Mouse (Mus musculus) hindbrain, embryonic 12.5 days (tissue): Measurements from ENCODE around the gene Cavin4. TPM values are rescaled to one million over a fixed set of nuclear protein-coding genes. Genes with fewer than 3 reads are reported as not detected.
A peak's percentile ranks its signal among the peaks of the same experiment; 100 is the strongest.
"Not testable (repeated sequence)": the region's sequence is repeated elsewhere in the genome, so short reads cannot be mapped to it uniquely, and the experiment has no call there.

Experiments used
- ATAC-seq: fragments of 200-750 bp; cut with Nextera tagmentation; 2 replicates; pipeline ENCODE4 v1.8.0; 2017; ENCODE audit warnings: moderate TSS enrichment; ENCODE audit not compliant: low FRiP score
- H3K27ac ChIP-seq: fragments of 300-500 bp; sonication (generic); 2 replicates; pipeline ENCODE4 v1.5.1; 2016; ENCODE audit warnings: mild to moderate bottlenecking
- H3K27me3 ChIP-seq: fragments of 300-500 bp; sonication (generic); 2 replicates; pipeline ENCODE4 v1.6.1; 2016; ENCODE audit warnings: mild to moderate bottlenecking
- H3K36me3 ChIP-seq: fragments of 300-500 bp; sonication (generic); 2 replicates; pipeline ENCODE4 v1.6.1; 2016; ENCODE audit warnings: mild to moderate bottlenecking
- H3K4me1 ChIP-seq: fragments of 300-500 bp; sonication (generic); 2 replicates; pipeline ENCODE4 v1.6.1; 2016
- H3K4me2 ChIP-seq: fragments of 300-500 bp; sonication (generic); replicated peaks from 2 replicates; pipeline ENCODE4 v1.6.1; 2016; ENCODE audit warnings: mild to moderate bottlenecking
- H3K4me3 ChIP-seq: fragments of 300-500 bp; sonication (generic); 2 replicates; pipeline ENCODE4 v1.5.1; 2016; ENCODE audit warnings: mild to moderate bottlenecking
- H3K9ac ChIP-seq: fragments of 300-500 bp; sonication (generic); 2 replicates; pipeline ENCODE4 v1.6.1; 2016; ENCODE audit warnings: mild to moderate bottlenecking, moderate library complexity
- H3K9me3 ChIP-seq: fragments of 300-500 bp; sonication (generic); replicated peaks from 2 replicates; pipeline ENCODE4 v1.6.1; 2016; ENCODE audit warnings: mild to moderate bottlenecking
- WGBS: fragments of 180-500 bp; shearing (Covaris S2); methylation state at CpG from one replicate; pipeline ENCODE4 v1.1.7; 2016; 5-methylcytosine and 5-hydroxymethylcytosine counted together
- polyA plus RNA-seq: library from polyadenylated mRNA; unstranded; fragments of >200 nt; fragmentation: Nextera tagmentation; extraction: Ambion mirVana; gene quantifications from 2 replicates; pipeline ENCODE4 v1.2.1, GENCODE M21; 2016

The Cavin4 gene
- polyA plus RNA-seq, 1 experiment from 2014 or later, result 2.6 TPM

DNA sequence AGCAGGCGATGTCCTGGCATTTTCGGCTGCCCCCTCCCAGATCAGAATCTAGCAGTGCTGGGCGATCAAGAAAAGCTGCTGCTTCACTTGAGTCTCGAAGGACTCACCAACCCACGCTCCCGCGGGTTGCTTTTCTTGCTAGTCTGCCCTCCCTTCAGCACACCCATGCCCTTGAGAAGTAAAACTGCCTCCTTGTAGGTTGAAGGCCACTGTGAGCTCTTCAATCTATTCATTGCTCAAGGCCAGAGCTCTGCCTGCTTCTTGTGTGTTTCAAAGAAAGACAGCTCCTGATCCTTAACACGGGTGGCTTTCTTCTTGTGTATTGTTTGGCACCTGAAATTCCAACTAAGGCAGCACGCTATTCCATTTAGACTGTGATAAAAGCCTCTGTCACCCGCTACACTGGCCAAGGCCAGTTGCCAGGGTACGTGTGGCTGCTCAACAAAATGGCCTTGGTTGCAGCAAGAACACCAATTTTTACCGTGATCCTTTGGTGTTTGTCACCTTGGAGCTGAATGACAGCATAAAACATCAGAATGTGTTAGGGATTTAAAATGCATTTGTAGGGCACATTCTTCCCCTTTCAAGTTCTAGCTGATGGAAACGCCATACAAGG is 13.4 kb downstream of the Cavin4 start:
- Histone ChIP-seq H3K36me3 (peaks cover 53% of the 10 kb centered on the region), H3K27me3 (no peaks in the 10 kb centered on the region), H3K4me3 (no peak overlapping the region), H3K9me3 (no peaks in the 10 kb centered on the region), H3K4me1 (no peaks in the 10 kb centered on the region), H3K4me2 (no peak overlapping the region), H3K27ac (no peak overlapping the region), H3K9ac (no peak overlapping the region)
- ATAC-seq, result no peak
- 89% methylated on average over 13 of the region's 13 CpGs for whole genome bisulfite sequencing

- Histone ChIP-seq H3K9me3 (no peaks in the 10 kb centered on the region), H3K27me3 (no peaks in the 10 kb centered on the region), H3K4me1 (no peaks in the 10 kb centered on the region), H3K4me2 (no peak overlapping the region), H3K4me3 (no peak overlapping the region), H3K36me3 (peaks cover 47% of the 10 kb centered on the region), H3K27ac (no peak overlapping the region), H3K9ac (no peak overlapping the region)
- no peak for ATAC-seq
- 93% methylated on average over 8 of the region's 8 CpGs for WGBS
Observed at GRCm38 (mm10) chr4:48677276-48677675, 14.0 kb downstream of the Cavin4 start.

DNA sequence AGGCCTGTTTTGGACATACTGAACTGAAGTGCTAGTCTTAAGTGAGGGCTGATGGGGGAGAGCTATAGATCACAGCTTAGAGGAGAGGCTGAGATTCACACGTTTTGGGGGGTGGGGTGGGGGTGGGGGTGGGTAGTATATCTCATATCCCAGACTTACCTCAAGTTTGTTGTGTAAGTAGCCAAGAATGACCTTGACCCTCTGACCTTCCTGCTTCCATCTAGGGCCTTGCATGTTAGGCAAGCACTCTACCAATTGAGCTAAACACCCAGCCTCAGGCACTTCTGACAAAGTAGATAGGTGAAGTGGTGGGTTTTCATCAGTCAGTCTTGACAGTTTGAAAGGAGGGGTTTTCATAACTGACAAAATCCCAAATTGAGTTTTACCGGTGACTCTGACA is 14.5 kb downstream of the Cavin4 start:
- 83% methylated on average over 2 of the region's 2 CpGs for WGBS

DNA sequence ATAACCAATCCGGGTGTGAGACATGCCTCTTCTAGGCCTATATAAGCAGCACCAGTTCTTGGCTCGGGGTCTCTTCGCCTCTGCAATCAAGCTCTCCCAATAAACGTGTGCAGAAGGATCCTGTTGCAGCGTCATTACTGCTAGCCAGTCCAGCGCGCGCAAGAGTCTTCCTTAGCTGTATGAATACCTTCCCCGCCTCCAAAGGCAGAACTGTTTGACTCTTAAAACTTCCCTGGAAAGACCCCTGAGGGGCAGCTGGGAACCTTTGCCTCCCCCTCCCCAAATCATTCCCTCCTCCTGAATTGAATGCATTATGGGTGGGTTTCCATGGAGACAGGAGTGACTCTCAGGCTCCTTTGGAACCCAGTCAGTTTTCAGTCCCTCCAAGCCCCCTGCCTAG is 15.5 kb downstream of the Cavin4 start:
- Histone ChIP-seq H3K9me3 (no peaks in the 10 kb centered on the region), H3K9ac (no peak overlapping the region), H3K4me1 (no peaks in the 10 kb centered on the region), H3K36me3 (peaks cover 33% of the 10 kb centered on the region), H3K4me3 (no peak overlapping the region), H3K27ac (no peak overlapping the region), H3K27me3 (no peaks in the 10 kb centered on the region), H3K4me2 (no peak overlapping the region)
- ATAC-seq, result no peak
- 94% methylated on average over 9 of the region's 9 CpGs for WGBS

More for the DNA sequence above, 14.5 kb downstream of the Cavin4 start:
- Histone ChIP-seq H3K9me3 (no peaks in the 10 kb centered on the region), H3K27ac (no peak overlapping the region), H3K27me3 (no peaks in the 10 kb centered on the region), H3K9ac (no peak overlapping the region), H3K4me1 (no peaks in the 10 kb centered on the region), H3K4me2 (no peak overlapping the region), H3K36me3 (peaks cover 42% of the 10 kb centered on the region), H3K4me3 (no peak overlapping the region)
- no peak for ATAC-seq

DNA sequence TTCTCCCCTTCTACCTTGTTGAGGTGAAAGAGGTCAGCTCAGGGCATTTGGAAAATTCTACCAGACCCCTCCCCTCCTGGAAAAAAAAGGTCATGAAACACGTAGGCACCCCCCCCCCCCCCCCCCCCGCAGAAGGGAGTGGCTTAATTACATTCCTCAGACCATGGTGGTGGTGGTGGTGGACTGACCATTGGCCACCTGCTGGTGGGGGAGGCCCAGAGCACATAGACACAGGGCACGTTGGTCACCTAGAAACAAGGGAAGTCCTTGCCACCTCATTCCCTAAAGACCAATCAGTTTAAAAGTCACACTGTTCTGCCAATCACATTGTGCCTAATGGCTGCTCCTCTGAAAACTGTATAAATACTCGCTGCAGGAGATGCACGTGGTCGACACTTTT is 16.4 kb downstream of the Cavin4 start:
- not testable (repeated sequence) for H3K4me1 ChIP-seq, H3K4me2 ChIP-seq, H3K4me3 ChIP-seq, H3K27me3 ChIP-seq, H3K27ac ChIP-seq, H3K9me3 ChIP-seq, H3K9ac ChIP-seq
- peak; percentile 20; the same call in 1 of the 2 replicates for ATAC-seq
- peaks cover 25% of the 10 kb centered on the region for H3K36me3 ChIP-seq
- 63% methylated on average over 6 of the region's 6 CpGs for WGBS

- Histone ChIP-seq H3K9ac (no peak overlapping the region), H3K4me3 (no peak overlapping the region), H3K27me3 (no peaks in the 10 kb centered on the region), H3K4me1 (no peaks in the 10 kb centered on the region), H3K9me3 (no peaks in the 10 kb centered on the region), H3K4me2 (no peak overlapping the region), H3K36me3 (peaks cover 20% of the 10 kb centered on the region), H3K27ac (no peak overlapping the region)
- WGBS, result 74% methylated on average over 7 of the region's 7 CpGs
- ATAC-seq, result 0 out of 2 replicates have a peak, but pooled peaks have one; percentile 5
Observed at GRCm38 (mm10) chr4:48680214-48680613, 16.9 kb downstream of the Cavin4 start.

DNA sequence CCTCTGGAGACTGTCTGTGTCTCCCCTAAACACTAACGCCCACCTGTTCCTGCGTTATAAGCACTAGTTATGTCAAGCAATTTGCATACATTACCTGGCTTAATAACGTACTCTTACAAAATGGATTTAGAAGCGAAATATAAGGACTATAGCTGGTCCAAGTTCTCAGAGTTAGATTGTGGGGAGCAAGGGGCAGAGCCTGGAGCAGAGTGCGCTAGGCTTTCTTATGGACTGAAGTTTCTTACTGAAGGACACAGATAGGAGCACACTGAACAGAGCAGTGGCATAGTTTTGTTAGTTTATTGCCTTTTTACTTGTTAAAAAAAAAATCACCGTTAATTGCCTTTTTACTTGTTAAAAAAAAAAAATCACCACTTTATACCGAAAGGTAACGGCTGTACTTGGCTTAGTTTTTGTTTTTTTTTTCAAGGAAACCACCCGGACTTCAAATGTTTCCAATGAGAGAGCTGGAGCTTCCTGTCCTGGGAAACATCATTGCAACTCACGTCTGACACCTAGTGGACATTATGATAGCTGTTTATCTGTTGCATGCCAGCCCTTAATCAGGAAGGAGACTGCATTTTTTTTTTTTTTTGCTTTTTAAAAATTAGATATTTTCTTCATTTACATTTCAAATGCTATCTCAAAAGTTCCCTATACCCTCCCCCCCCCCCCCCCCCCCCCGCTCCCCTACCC is 17.5 kb downstream of the Cavin4 start:
- ATAC-seq, result no peak
- Histone ChIP-seq H3K4me2 (no peak overlapping the region), H3K27ac (no peak overlapping the region), H3K27me3 (no peaks in the 10 kb centered on the region), H3K9ac (no peak overlapping the region), H3K36me3 (peaks cover 16% of the 10 kb centered on the region), H3K9me3 (no peaks in the 10 kb centered on the region), H3K4me1 (no peaks in the 10 kb centered on the region), H3K4me3 (no peak overlapping the region)
- WGBS, result 50% methylated on average over 10 of the region's 11 CpGs

GRCm38 (mm10) chr4:48683126-48683525 is 19.8 kb downstream of the Cavin4 start:
- 81% methylated on average over 8 of the region's 8 CpGs for WGBS

DNA sequence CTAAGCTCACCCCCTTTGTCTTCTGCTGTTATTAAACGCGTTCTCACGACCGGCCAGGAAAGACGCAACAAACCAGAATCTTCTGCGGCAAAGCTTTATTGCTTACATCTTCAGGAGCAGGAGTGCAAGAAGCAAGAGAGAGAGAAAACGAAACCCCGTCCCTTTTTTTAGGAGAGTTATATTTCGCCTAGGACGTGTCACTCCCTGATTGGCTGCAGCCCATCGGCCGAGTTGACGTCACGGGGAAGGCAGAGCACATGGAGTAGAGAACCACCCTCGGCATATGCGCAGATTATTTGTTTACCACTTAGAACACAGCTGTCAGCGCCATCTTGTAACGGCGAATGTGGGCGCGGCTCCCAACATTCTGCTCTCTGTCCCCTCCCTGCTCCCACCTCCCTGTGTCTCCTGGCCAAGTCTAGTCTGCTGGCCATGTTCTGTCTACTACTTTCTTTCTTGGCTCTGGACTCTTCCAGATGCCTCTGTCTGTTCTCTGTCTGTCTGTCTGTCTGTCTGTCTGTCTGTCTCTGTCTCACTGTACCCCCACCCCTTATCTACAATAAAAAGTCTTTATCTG is 20.4 kb downstream of the Cavin4 start:
- not testable (repeated sequence) for H3K27ac ChIP-seq, H3K4me2 ChIP-seq, H3K36me3 ChIP-seq, H3K9ac ChIP-seq, H3K27me3 ChIP-seq, ATAC-seq, H3K9me3 ChIP-seq, H3K4me1 ChIP-seq, H3K4me3 ChIP-seq
- 95% methylated on average over 18 of the region's 21 CpGs for WGBS

More at GRCm38 (mm10) chr4:48683126-48683525, 19.8 kb downstream of the Cavin4 start:
- Histone ChIP-seq H3K4me3 (no peak overlapping the region), H3K36me3 (no peaks in the 10 kb centered on the region), H3K27ac (no peak overlapping the region), H3K4me2 (no peak overlapping the region), H3K9ac (no peak overlapping the region), H3K9me3 (no peaks in the 10 kb centered on the region), H3K4me1 (no peaks in the 10 kb centered on the region), H3K27me3 (no peaks in the 10 kb centered on the region)
- ATAC-seq, result no peak

DNA sequence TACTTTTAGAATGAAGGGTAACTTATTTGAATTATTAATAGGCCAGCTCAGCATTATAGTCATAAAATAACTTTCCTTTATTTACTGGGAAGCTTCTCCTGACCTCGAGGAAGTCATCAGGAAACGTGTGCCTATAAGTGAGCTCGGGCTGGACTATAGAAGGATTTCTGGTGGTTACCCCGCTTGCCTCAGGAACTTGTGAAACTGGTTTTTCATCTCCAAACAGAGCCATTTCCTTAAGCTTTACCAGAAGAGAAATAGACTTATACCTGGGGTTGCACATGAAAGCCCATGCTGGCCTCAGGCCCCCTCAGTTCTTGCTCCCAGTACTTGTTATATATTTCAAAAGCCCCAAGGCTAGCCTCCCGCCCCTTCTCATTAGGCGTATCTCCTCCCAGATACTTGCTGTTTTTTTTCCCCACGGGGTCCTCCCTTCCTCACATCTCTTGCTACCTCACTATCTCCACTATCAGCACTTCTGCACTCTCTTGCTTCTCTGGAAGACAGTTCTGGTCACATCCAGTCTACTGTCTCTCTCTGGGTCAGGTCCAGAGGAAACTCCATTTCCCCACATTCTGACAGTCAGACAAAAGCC is 21.4 kb downstream of the Cavin4 start:
- no peak overlapping the region for H3K4me2 ChIP-seq
- H3K4me1 ChIP-seq, result no peaks in the 10 kb centered on the region
- H3K27me3 ChIP-seq, result no peaks in the 10 kb centered on the region
- H3K4me3 ChIP-seq, result no peak overlapping the region
- WGBS, result 77% methylated on average over 7 of the region's 7 CpGs
- ATAC-seq, result no peak
- H3K36me3 ChIP-seq, result no peaks in the 10 kb centered on the region
- no peak overlapping the region for H3K27ac ChIP-seq
- no peaks in the 10 kb centered on the region for H3K9me3 ChIP-seq
- H3K9ac ChIP-seq, result no peak overlapping the region

GRCm38 (mm10) chr4:48688148-48688547 is 24.8 kb downstream of the Cavin4 start:
- no peak for ATAC-seq
- no peak overlapping the region for H3K4me2 ChIP-seq
- WGBS, result 78% methylated on average over 6 of the region's 6 CpGs
- no peak overlapping the region for H3K9ac ChIP-seq
- no peak overlapping the region for H3K4me3 ChIP-seq
- H3K36me3 ChIP-seq, result no peaks in the 10 kb centered on the region
- H3K4me1 ChIP-seq, result peaks cover 10% of the 10 kb centered on the region
- no peak overlapping the region for H3K27ac ChIP-seq
- no peaks in the 10 kb centered on the region for H3K27me3 ChIP-seq
- no peaks in the 10 kb centered on the region for H3K9me3 ChIP-seq

GRCm38 (mm10) chr4:48690640-48691039 is 27.3 kb downstream of the Cavin4 start:
- Histone ChIP-seq H3K36me3 (no peaks in the 10 kb centered on the region), H3K27ac (no peak overlapping the region), H3K4me2 (no peak overlapping the region), H3K9ac (no peak overlapping the region), H3K4me1 (peaks cover 10% of the 10 kb centered on the region), H3K9me3 (no peaks in the 10 kb centered on the region), H3K27me3 (no peaks in the 10 kb centered on the region), H3K4me3 (no peak overlapping the region)
- ATAC-seq, result no peak
- WGBS, result 86% methylated on average over 9 of the region's 9 CpGs
